Mouse (Mus musculus) heart, embryonic 15.5 days (tissue): ENCODE measurements around the gene Apaf1. TPM values are rescaled to one million over a fixed set of nuclear protein-coding genes. Genes with fewer than 3 reads are reported as not detected.
A peak's percentile ranks its signal among the peaks of the same experiment; 100 is the strongest.

Experiments
- ATAC-seq: fragments of 200-750 bp; cut with Nextera tagmentation; replicated peaks from 2 replicates; pipeline ENCODE4 v1.8.0; 2017; ENCODE audit warnings: low read depth, moderate TSS enrichment; ENCODE audit not compliant: insufficient number of reproducible peaks, insufficient read depth, low FRiP score
- H3K27ac ChIP-seq: fragments of 300-500 bp; sonication (generic); 2 replicates; pipeline ENCODE4 v1.5.1; 2015; ENCODE audit warnings: mild to moderate bottlenecking, inconsistent platforms
- H3K27me3 ChIP-seq: fragments of 300-500 bp; sonication (generic); 2 replicates; pipeline ENCODE4 v1.6.1; 2015; ENCODE audit warnings: inconsistent platforms
- H3K36me3 ChIP-seq: fragments of 300-500 bp; sonication (generic); 2 replicates; pipeline ENCODE4 v1.6.1; 2015; ENCODE audit warnings: mild to moderate bottlenecking, inconsistent platforms
- H3K4me1 ChIP-seq: fragments of 300-500 bp; sonication (generic); replicated peaks from 2 replicates; pipeline ENCODE4 v1.6.1; 2015; ENCODE audit warnings: inconsistent platforms
- H3K4me2 ChIP-seq: fragments of 300-500 bp; sonication (generic); 2 replicates; pipeline ENCODE4 v1.6.1; 2015; ENCODE audit warnings: inconsistent platforms, mild to moderate bottlenecking, moderate library complexity
- H3K4me3 ChIP-seq: fragments of 300-500 bp; sonication (generic); 2 replicates; pipeline ENCODE4 v1.5.1; 2015; ENCODE audit warnings: mild to moderate bottlenecking, inconsistent platforms
- H3K9ac ChIP-seq: fragments of 300-500 bp; sonication (generic); 2 replicates; pipeline ENCODE4 v1.6.1; 2015; ENCODE audit warnings: mild to moderate bottlenecking, inconsistent platforms
- H3K9me3 ChIP-seq: fragments of 300-500 bp; sonication (generic); replicated peaks from 2 replicates; pipeline ENCODE4 v1.6.1; 2016; ENCODE audit warnings: inconsistent platforms
- WGBS: fragments of 180-500 bp; shearing (Covaris S2); methylation state at CpG from one replicate; pipeline ENCODE4 v1.1.7; 2015; ENCODE audit warnings: mixed read lengths; 5-methylcytosine and 5-hydroxymethylcytosine counted together
- polyA plus RNA-seq: library from polyadenylated mRNA; unstranded; fragments of >200 nt; fragmentation: Nextera tagmentation; extraction: Ambion mirVana; gene quantifications from 2 replicates; pipeline ENCODE4 v1.2.1, GENCODE M21; 2015

Gene Apaf1
- polyA plus RNA-seq, 1 experiment from 2014 or later = 12.8 TPM

DNA sequence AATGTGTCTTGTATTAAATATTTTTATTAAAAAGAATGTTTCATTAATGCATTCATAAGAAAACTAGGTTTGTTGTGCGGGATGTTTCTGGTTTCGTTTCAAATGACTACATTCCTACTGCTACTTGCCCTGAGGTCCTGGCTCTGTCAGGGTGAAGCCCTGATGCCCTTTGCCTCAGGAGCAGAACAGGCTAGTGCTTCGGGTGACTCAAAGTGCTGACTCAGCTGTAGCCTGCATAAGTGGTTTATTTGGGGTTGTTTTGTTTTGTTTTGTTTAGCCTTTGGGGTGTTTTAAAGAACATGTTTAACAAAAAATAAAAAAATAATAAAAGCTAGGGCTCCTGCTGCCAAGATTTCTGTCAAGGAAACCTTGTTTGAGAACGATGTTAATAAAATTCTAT is 112.0 kb downstream of the Apaf1 start:
- 46% methylated on average over 4 of the region's 4 CpGs for WGBS
- Histone ChIP-seq H3K9me3 (no peaks in the 10 kb centered on the region), H3K4me3 (no peak overlapping the region), H3K4me1 (peaks cover 11% of the 10 kb centered on the region), H3K36me3 (no peaks in the 10 kb centered on the region), H3K27me3 (peaks cover 46% of the 10 kb centered on the region), H3K4me2 (no peak overlapping the region), H3K27ac (no peak overlapping the region), H3K9ac (no peak overlapping the region)
- ATAC-seq = no peak

DNA sequence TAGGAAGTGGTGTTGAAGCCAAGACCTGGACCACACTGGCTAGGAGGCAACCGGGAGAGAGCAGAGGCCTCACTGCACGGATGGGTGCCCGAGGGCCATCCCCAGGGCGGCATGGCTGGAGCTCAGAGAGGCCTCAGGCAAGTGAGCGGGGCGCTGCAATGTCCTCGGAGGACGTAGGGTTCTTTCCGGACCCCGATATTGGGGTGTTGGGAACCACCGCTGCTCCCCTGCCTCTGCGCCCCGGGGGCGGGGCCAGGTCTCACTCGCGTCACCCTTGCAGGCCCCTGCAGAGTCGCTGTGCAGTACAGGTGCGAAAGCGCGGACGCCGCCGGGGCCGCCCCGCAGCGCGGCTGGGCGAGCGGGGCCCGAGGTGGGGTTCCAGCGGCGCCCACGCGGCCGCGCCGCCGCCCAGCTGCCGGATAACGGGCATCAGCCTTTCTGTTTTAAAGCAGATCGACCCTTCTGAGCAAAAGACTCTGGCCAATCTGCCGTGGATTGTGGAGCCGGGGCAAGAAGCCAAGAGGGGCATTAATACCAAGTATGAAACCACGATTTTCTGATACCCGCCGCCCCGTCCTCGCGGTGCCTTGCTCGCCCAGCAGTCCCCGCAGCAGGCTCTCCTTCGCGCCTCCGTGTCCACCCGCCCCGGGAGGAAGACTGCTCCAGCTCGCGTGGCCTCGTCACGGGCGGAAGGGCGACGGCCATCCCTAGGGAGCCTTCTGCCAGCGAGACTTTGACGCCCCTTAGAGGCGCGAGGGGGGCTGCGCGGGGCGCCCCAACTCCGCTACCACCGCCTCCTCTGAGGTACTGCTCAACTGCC is 113.0 kb downstream of the Apaf1 start:
- H3K4me3 ChIP-seq = peak overlapping the region; percentile 51
- ATAC-seq = 0 out of 2 replicates have a peak, but pooled peaks have one; percentile 20
- peak overlapping the region; percentile 10 for H3K9ac ChIP-seq
- no peaks in the 10 kb centered on the region for H3K36me3 ChIP-seq
- peaks cover 50% of the 10 kb centered on the region for H3K27me3 ChIP-seq
- peak overlapping the region; percentile 90 for H3K4me2 ChIP-seq
- no peaks in the 10 kb centered on the region for H3K9me3 ChIP-seq
- H3K27ac ChIP-seq = no peak overlapping the region
- WGBS = 3% methylated on average over 72 of the region's 72 CpGs
- peaks cover 11% of the 10 kb centered on the region for H3K4me1 ChIP-seq

DNA sequence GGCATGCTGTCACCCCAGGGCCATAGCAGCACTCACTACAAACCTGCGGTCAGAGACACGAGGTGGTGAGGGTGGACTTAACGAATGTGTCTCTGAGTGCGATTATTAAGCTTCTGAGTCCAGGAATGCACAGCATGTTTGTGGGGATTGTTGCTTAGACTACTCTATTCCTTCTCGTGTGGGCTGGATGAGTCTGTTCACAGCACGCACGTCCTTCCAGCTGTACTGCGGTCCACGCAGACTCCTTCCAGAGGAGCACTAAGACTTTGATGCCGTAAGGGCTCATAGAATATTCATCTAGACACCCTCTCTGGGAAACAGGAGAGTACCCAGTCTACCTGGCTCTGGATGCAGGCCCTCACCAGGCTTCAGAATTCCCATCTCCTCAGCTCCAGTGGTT is 114.3 kb downstream of the Apaf1 start:
- no peak overlapping the region for H3K4me3 ChIP-seq
- no peak for ATAC-seq
- no peak overlapping the region for H3K4me2 ChIP-seq
- peaks cover 50% of the 10 kb centered on the region for H3K27me3 ChIP-seq
- no peaks in the 10 kb centered on the region for H3K36me3 ChIP-seq
- H3K27ac ChIP-seq = no peak overlapping the region
- H3K4me1 ChIP-seq = peaks cover 11% of the 10 kb centered on the region
- no peaks in the 10 kb centered on the region for H3K9me3 ChIP-seq
- WGBS = 89% methylated on average over 10 of the region's 10 CpGs
- no peak overlapping the region for H3K9ac ChIP-seq

DNA sequence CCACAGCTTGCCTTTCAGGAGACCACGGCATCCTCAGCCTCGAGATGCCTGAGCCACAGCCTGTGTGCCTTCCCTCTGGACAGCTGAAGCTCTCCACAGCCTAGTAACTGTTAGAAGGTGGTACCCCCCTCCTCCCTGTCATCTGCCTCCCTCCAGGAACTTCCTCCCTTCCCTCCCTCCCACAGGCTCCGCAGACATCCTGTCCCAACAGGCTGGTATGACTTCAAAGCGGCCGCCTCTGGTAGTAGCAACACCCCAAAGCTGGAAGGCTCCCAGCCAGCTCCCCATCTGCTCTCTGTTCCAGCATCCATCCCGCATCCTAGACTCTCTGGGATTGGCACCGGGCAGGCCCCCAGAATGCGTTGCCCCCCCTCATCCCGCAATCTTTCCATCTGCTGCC is 115.7 kb downstream of the Apaf1 start:
- WGBS = 6% methylated on average over 9 of the region's 9 CpGs
- Histone ChIP-seq H3K36me3 (no peaks in the 10 kb centered on the region), H3K9me3 (no peaks in the 10 kb centered on the region), H3K27me3 (peaks cover 53% of the 10 kb centered on the region), H3K4me3 (no peak overlapping the region), H3K27ac (no peak overlapping the region), H3K9ac (no peak overlapping the region), H3K4me1 (peaks cover 11% of the 10 kb centered on the region), H3K4me2 (no peak overlapping the region)
- ATAC-seq = no peak; the same call in 1 of the 2 replicates

DNA sequence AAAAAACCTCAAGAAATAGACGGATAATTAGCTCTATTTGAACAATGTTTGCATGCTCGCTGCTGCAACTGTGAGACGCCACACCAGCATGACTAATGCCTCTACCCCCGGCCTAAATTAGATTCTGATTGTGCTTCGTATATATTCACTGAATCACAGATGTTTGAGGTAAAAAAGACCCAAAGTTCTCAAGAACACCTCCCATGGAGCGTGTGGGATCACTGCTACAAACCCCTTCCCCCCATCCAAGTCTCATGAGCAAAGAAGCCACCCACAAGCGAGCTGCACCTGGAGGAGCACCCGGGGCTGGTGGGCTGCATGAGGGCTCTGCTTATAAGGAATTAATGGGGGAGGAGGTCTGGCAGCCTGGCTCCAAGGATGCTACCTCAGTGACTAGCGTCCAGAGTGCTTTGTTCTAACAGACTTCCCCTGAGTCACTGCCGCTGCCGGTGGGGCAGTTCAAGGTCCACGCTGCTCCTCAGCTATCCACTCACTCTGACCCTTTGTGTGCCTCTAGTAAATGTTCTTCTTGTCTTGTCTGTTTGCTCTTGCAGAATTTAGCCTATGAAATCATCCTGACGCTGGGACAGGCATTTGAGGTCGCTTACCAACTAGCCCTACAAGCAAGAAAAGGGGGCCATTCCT is 116.8 kb downstream of the Apaf1 start:
- Histone ChIP-seq H3K27ac (no peak overlapping the region), H3K36me3 (no peaks in the 10 kb centered on the region), H3K4me3 (no peak overlapping the region), H3K9me3 (no peaks in the 10 kb centered on the region), H3K4me2 (no peak overlapping the region), H3K9ac (no peak overlapping the region), H3K27me3 (peaks cover 53% of the 10 kb centered on the region), H3K4me1 (peaks cover 11% of the 10 kb centered on the region)
- WGBS = 58% methylated on average over 14 of the region's 14 CpGs
- ATAC-seq = no peak

DNA sequence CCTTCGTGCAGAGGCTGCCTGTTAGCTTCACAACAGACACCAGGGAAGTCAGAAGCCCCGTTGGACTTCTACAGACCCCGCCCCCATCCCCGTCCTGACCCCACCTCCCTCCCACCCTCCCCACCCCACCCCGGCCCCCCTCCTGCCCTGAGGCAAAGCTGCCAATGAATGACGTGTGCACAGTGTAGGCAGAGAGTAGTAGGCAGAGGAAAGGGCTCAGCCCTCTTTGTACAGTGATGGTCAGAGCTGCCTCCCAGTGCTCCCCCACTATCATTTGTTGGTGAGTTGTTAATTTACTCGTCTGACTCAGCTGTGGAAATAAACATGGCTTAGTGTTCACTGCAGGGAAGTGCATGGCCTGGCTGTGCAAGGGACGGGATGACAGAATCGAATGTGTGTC is 118.1 kb downstream of the Apaf1 start:
- WGBS = 24% methylated on average over 9 of the region's 9 CpGs
- no peak overlapping the region for H3K4me2 ChIP-seq
- peaks cover 4% of the 10 kb centered on the region for H3K4me1 ChIP-seq
- no peak overlapping the region for H3K9ac ChIP-seq
- H3K4me3 ChIP-seq = no peak overlapping the region
- H3K9me3 ChIP-seq = no peaks in the 10 kb centered on the region
- no peaks in the 10 kb centered on the region for H3K36me3 ChIP-seq
- peaks cover 47% of the 10 kb centered on the region for H3K27me3 ChIP-seq
- H3K27ac ChIP-seq = no peak overlapping the region
- ATAC-seq = no peak

DNA sequence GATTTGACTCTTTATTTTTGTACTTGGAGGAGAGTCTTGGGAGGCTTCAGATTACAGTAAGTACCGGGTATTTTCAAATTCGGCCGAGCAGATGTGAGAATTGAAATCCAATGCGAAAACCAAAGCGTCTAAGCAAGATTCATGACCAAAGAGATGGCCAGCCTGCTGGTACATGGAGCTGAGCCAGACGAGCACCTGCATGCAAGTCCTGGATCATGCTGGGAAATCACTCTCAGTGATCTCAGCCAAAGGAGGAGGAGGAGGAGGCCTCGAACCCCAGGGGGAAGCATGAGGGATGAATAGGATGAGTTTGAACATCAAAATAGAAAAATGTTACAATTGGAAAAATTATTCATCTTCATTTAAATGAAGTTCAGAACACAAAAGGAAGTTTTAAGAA is 122.2 kb downstream of the Apaf1 start:
- H3K9ac ChIP-seq = no peak overlapping the region
- no peak overlapping the region for H3K4me2 ChIP-seq
- no peak overlapping the region for H3K4me3 ChIP-seq
- 72% methylated on average over 7 of the region's 7 CpGs for WGBS
- H3K27me3 ChIP-seq = peaks cover 6% of the 10 kb centered on the region
- H3K36me3 ChIP-seq = no peaks in the 10 kb centered on the region
- H3K9me3 ChIP-seq = no peaks in the 10 kb centered on the region
- no peak for ATAC-seq
- H3K4me1 ChIP-seq = no peaks in the 10 kb centered on the region
- H3K27ac ChIP-seq = no peak overlapping the region

DNA sequence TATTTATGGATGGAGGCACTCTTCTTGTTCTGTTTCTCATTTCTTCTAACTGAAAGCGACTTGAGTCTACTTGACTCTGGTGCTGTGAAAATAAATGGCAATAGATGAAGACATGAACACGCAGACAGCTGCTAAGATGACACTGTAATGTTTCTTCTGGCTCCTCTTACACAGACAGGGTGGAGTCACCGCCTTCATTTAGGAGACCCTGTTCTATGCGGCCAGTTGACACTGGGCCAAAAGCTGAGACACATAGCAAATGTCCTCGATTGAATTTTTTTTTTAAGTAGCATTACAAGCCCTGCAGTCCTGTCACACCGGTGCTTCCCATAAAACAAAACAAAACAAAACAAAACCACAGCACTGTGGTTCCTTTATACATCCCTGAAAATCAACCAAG is 128.7 kb downstream of the Apaf1 start:
- 66% methylated on average over 6 of the region's 6 CpGs for WGBS
- Histone ChIP-seq H3K4me2 (no peak overlapping the region), H3K27ac (no peak overlapping the region), H3K27me3 (no peaks in the 10 kb centered on the region), H3K4me3 (no peak overlapping the region), H3K36me3 (no peaks in the 10 kb centered on the region), H3K9me3 (no peaks in the 10 kb centered on the region), H3K9ac (no peak overlapping the region), H3K4me1 (no peaks in the 10 kb centered on the region)
- no peak for ATAC-seq

DNA sequence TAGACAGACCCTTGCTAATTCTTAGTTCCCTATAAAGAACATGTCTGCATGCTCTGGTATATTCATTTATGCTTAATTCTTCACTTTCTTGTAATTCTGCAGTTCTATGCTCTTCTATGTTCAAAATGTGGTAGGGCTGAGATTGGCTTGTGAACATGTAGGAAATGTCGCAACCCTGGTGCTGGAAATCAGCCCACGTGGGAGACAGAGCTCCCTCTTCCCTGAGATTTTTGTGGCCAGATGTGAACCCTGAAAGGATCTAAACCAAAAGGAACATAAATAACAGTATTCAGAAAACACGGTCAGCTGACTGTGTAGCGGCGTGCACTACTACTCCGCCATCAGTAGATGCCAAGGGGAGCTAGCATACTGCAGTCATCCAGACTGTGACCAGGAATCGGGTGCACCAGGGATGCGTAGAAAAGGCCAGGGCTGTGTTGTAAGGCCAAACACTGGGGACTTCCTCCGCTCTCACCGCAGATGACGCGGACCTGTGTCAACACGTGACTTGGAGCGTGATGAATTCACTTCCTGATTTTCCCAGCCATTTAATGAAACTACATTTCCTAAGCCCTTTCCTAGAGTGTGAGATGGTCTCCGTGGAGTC is 129.4 kb downstream of the Apaf1 start:
- no peaks in the 10 kb centered on the region for H3K9me3 ChIP-seq
- no peak overlapping the region for H3K27ac ChIP-seq
- no peaks in the 10 kb centered on the region for H3K36me3 ChIP-seq
- H3K4me1 ChIP-seq = no peaks in the 10 kb centered on the region
- no peak overlapping the region for H3K4me3 ChIP-seq
- no peak overlapping the region for H3K4me2 ChIP-seq
- WGBS = 85% methylated on average over 15 of the region's 15 CpGs
- H3K9ac ChIP-seq = no peak overlapping the region
- no peaks in the 10 kb centered on the region for H3K27me3 ChIP-seq
- no peak for ATAC-seq

DNA sequence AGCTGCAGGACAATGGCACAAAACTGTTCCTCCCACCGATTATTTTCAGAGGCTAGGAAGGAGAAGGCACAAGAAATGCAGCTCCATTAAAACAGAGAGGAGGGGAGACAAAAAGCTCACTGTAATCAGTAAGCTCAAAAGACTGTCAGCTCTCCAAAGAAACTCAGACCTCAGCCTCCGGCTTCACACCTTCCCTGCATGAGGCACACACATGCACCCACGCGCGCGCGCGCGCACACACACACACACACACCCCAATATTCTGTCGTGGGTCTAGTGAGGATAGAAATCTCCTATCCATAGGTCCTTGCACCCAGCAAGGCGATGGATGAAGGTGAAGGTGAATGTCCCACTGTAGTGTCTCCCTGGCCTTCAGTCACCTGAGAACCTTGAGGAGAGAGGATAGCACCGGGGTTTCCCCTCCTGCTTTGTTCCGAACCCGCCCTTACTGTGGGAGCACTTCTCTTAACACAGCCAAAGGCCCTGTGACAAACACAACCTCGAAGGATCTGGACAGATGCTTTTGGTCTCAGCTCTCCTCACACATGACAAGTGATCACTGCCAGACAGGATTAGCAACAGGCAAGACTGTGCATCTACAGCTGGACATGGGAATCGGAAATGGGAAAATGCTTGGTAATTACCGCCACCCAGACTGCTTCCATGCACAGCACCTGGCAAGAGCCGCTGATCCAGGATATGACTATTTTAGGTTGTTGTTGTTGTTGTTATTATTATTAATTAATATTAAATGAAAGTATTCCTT is 134.8 kb downstream of the Apaf1 start:
- Histone ChIP-seq H3K9ac (no peak overlapping the region), H3K27me3 (no peaks in the 10 kb centered on the region), H3K4me1 (no peaks in the 10 kb centered on the region), H3K9me3 (no peaks in the 10 kb centered on the region), H3K27ac (no peak overlapping the region), H3K4me2 (no peak overlapping the region), H3K36me3 (no peaks in the 10 kb centered on the region), H3K4me3 (no peak overlapping the region)
- 0 out of 2 replicates have a peak, but pooled peaks have one; percentile 22 for ATAC-seq
- WGBS = 86% methylated on average over 18 of the region's 18 CpGs

DNA sequence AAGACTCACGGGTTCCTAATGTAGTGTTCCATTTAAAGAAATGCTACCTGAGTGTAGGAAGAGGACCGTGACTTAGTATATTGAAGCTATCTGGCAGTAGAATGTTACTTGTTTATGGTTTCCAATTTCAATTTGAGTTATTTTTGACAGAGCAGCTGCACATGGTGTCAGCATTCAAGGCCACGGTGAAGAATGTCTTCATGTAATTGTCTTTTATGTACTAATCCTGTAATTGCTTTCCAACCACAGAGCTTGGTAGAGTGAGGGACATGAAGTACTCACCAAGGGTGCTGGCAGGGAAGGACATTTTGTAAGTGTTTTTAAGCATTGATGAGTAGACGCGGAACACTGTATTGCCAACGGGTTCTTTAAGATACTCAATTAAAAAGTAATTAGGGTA is 135.5 kb downstream of the Apaf1 start:
- Histone ChIP-seq H3K4me3 (no peak overlapping the region), H3K4me1 (no peaks in the 10 kb centered on the region), H3K9me3 (no peaks in the 10 kb centered on the region), H3K4me2 (no peak overlapping the region), H3K36me3 (no peaks in the 10 kb centered on the region), H3K27me3 (no peaks in the 10 kb centered on the region), H3K27ac (no peak overlapping the region), H3K9ac (no peak overlapping the region)
- ATAC-seq = no peak
- 88% methylated on average over 6 of the region's 6 CpGs for WGBS
